Mouse (Mus musculus) embryo, embryonic 9.5 days (tissue): Measurements from ENCODE around the gene 4930404N11Rik.

Source experiments
- DNase-seq: peaks from one replicate; pipeline ENCODE4 v3.0.0-alpha.2; 2017; ENCODE audit errors: extremely low spot score

The 4930404N11Rik gene

DNA sequence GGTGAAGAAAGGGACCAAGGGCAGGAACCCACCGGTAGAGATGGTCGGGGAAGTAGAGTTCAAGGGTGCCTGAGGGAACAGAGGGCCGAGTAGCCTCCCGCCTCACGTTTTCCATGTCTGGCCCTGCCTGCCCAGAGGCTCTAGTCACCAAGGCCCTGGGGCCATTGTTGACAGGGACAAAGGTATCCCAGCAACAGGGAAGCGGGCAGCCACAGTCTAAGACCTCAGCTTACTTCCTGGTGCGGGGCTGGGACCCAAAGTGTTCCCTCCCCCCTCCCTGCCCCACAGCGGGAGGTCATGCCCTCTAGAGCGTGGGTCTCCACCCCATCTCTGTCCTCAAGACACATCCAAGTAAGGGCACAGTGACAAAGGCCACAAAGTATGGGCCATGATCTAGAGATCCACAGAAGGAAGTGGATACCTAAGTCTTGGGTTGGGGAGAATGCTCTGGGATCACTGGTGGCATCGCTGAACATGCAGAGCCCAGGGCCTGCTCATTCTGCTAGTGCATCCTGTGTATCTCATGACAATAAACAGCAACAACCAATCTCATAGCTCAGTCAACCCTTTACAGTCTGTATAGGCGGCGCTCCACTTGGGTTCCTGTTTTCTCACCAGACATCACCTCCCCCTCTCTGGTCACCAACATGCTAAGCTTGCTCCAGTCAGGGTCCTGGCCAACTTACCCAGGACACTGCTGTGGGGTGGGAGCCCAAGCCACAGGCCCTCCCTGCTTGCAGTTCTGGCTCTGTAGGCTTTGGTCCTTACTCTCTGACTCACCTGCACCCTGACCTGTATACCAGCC is at the start of gene 4930404N11Rik:
4930404N11Rik (minus strand) TSS at position 145 of the 805 bp plus-strand sequence.
- peak; percentile 70 for DNase-seq

DNA sequence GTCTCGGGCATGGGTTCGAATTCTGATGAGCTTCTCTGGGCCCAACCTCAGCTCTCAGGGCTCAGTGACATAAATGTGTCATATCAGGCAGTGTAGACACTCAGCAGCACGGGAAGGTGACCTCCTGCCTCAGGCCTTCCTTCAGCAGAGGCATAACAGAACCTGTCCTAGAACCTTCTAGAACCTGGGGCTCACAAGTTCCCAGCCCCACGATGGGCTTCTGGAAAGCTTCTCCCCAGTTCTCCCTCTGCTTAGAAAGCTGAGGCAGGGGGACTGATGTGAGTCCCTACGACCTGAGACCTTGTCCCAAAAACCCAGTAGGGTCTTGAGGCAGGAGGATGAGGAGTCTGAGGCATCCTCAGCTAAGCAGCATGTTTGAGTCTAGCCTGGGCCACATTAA is 49.5 kb upstream of the 4930404N11Rik start:
- no peak for DNase-seq

DNA sequence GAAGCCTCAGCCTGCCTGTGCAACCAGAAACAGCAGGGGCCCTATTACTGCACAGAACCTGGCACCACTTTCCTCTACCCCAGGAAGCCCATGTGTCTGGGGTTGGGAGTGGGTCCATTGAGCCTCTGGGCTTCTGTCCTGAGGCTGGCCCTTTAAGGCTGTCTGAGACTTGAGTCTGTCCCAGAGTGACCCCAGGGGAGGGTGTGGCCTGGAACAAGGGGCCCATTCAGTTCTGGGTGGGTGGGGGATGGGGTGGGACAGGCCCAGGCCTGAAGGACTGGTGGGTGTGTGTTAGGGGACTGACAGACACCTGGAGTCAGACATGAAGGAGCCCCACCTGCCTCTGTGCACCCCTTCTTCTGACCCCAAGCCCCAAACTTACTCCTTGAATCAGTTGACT is 49.1 kb upstream of the 4930404N11Rik start:
- no peak for DNase-seq

DNA sequence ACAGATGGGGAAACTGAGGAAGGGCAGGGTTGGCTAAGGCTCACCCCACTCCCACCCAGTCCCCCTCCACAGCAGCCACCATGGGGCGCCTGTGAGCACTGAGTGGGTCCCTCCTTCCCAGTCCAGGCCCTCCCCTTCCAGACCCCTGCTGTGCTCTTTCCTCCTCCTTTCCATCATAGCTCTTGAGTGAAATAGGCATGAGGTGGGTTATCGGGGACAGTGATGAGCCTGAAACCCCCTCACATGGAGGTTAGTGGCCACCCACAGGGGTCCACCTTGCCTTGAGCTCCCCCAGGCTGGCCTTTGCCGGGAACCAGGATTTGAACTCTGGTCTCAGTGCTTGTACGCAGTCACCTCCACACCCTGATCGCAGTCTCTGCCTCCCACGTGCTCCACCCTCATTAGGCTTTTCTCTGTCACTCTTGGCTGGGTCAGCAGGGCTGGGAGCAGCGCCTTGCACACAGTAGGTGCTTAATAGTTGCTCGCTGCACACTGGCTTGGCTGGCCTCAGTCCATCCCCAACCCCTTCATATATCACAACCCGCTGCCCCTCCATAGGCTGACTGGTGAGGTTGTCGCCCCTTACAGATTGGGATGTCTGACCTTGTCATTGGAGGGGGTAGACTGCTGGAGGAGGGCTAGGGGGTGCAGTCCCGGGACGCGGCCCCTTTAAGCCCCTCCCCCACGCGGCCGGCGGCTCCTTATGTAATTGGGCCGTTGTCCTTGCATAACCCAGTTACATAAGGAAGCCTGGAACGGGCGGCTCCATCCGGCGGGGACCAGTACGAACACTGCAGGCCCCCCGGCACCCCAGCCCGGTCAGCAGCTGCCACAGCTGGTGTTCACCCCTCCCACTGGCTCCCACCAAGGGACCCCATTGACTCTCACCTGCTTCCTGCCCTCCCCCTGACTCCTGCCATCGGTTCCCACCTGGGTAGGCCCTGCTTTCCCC is 48.0 kb upstream of the 4930404N11Rik start:
- no peak for DNase-seq

DNA sequence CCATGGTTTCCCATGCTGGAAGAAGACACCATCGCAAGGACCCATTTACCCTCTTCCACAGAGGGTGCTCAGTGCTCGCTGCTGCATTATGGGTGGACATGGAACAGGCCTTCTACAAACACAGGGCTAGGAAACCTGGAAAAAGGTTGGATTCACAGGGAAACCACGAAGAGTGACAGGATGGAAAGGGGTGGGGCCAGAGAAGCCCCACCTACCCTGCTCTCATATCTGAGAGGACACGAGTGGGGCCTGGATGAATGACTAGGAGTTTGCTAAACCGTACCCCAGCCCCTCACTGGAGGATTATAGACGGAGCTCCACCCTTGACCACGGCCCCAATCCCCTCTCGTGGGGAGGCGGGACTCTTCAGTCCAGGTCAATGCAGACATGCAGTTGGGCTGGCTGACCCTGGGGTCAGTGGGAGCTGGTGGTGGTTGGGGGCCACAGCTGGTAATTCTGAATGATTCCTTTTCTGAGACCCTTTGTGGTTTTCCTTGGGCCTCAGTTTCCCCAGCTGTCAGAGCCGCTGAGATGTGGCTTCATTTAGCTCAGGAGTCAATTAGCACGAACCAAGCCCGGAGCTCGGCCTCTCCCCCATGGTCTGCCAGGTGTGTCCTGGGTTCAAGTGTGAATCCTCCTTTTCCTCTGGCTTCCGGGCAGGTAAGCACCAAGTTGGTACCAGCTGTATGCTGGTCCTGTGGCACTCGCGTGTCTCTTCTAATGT is 47.1 kb upstream of the 4930404N11Rik start:
- DNase-seq: no peak

DNA sequence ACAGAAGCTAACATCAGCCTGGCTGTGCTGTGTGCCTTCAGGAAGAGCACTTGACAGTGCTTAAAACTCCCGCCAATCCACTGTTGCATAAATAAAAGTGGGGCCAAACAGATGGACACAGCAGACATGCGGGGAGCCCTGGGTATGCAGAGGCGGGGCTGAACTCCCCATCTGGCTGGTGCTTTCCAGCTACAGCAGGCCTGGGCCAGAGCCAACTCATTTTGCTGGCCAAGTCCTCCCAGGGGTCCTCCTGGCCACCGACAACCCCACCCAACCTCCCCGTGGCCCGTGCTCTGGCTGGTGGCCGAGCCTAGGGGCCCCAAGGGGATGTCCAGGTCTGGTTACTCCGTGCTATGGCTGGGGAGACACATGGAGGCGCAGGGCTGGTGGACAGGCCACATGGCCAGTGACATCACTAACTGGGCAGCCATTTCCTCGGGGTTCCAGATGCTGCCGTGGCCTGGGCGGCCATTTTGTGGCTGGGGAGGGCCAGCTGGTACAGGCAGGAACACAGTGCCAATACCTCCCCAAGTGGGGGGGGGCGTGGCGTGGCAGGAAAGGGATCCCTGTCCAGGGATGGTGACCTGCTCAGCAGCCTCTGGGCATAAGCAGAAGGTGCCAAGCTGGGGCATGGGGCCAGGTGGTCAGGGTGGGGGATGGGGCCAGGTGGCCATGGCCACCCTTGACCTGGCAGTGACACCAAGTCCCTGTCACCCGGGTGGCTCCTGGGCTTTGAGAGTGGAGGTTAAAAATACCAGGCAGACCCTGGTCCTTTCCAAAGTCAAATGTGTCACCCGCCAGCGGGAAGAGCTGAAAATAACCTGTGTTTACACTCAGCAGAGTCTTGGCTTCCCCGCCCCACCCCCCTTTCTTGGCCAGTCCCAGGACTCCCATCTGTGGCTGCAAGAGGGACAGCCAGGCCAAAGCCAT is 46.1 kb upstream of the 4930404N11Rik start:
- no peak for DNase-seq

DNA sequence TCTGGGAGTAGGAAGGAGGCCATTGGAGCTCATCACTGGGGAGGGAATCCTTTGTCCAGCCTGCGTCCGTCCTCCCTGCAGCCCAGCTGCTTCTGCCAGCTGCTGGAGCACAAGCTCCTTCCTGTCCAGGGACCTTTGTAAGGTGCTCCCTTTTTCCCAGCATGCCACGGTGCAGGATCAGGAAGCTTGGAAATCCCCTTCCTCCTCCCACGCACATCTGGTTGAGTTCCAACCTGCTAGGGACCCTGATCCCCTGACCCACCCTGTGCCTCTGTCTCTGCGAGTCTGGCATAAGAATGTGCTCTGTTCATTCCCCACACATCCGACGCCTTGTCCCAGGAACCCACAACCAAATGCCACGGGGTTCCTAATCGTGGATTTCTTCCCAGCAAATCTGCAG is 45.4 kb upstream of the 4930404N11Rik start:
- no peak for DNase-seq

DNA sequence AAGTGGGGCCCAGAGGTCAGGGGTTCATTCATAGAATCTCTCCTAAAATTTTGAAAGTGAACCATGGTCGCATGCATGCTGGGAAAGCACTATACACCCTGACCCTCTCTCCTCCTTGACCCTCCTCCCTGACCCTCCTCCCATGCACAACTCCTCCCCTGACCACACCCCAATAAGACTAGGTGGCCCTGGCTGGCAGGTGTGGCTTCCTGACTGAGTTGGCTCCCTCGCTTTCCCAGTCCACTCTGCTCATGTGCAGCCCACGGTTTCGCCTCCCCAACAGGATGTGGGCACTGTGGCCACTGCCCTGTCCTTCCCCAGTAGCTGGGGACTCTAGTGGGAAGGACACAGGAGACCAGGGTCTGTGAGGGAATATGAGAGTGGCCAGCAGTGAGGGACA is 44.7 kb upstream of the 4930404N11Rik start:
- DNase-seq: no peak

DNA sequence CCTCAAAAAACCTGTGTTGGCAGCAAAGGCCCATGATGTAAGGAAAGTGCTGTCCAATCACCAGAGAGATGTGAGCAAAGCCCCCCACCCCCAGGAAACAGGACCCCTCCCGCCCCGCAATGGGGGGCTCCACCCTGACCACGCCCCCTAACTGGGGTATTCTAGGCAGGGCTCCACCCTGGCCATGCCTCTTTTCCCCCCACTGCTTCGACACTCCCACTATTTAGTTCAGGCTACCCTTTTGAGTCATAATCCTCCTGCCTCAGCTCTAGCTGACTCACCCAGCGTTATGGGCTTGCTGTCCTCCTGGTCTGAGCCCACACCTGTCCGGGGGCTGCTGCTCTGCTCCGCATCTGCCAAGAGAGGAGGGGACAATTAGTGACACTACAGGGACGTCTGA is 43.7 kb upstream of the 4930404N11Rik start:
- DNase-seq: no peak

DNA sequence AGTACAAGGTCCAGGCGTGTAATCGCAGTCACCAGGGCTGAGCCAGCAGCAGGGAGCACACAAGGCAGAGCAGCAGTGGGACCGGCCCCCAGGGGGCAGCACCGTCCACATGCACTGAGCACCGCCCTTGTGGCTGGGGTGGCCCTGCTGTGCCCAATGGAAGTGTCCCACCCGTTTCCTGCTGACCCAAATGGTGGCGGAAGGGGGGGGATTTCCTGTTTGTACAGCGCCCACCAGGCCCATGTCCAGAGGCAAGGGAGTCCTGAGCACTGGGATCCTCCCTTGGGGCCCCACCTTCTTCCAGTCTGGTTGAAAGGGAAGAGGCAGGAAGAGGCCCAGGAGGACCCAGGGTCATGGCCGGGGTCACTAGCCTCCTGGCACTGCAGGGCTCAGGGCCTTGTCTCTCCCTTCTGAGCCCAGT is 43.3 kb upstream of the 4930404N11Rik start:
- DNase-seq: peak; percentile 83

DNA sequence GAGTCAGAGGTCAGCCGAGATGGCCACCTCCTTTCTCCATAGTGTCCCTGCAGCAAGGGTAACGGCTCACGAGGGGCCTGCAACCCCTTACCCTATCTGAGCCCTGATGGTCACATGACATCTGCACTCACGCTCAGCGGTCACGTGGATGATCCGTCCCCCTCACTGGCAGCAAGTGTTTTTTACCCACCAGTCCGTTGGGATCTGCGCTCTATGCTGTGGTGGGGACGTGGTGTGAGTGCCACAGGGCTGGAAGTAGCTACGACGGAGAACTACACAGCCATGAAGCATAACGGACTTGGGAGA is 42.8 kb upstream of the 4930404N11Rik start:
- no peak for DNase-seq

DNA sequence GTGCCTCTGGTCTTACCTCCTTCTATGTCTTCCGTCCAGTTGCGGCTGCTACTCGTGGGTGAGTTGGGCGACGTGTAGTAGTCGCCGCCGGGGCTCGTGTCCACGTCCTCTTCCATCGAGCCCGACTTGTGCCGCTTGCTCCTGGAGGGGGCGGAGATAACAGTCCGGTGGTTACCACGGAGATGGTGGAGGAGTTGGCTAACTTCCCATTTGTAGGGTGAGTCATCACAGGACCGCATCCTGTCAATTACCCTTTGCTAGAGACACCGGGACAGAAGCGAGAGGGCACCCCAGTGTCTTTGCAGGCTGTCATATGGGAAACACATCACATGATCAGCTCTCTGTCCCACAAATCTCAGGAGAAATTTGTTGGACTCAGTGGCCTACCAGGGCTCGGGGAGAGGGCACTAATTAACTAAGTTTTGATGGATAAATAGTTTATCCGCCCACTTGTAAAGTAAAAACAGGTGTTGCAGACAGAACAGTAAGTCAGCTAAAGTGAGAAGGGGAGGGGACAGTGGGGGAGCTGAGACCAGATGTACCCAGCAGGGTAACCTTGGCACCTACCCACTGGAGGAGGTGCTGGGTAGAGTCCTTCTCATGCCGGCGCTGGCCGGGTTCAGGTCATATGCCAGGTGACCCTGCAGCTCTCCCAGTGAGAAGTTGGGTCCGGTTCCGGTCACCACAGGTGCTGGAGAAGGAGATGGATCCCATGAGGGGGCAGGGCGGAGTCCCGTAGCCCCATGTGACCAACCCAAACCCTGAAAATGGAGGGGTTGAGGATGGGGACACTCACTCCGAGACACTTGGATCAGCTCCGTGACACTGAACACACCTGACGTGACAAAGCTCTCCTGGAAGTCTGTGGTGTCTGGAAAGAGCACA is 42.2 kb upstream of the 4930404N11Rik start:
- peak; percentile 55 for DNase-seq

DNA sequence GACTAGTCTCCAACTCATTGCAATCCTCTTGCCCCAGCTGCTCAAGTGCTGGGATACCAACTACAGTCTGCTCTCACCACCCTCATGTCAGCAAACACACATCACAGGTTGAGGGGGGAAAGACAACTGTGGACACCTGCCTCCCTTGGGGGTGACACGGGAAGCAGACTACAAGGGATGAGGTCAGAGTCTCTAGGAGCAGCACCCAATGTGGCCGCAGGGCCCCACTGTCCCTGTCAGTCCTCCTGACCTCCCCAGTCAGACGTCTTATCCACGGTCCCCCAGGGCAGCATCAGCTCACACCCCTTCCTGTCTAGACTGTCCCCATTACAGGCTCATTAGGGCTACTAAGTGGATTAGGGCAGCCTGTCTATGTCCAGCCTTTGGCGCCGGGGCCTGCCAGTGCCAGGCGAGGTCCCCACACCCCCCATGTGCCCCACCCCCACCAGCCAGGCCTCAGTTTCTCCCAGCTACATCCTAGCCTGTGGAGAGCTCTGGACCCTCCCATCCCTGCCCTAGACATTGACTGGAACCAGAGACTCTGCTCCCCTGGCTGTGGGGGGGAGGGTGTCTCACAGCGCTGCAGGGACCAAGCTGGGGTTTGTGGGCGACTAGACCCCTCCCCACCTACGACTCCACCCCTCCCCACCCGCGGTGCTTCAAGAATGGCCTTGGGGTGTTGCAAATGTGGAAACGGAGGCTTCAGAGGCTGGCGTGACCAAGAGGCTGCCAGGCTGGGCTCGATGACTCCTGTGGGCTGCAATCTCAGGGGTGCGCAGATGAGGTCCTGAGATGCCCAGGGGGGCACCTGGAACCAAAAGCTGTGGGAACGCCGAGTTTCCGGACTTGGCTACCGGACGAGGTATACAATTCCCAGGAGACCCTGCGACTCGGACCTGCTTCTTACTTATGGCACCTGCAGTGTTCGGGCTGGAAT is 41.2 kb upstream of the 4930404N11Rik start:
- no peak for DNase-seq

DNA sequence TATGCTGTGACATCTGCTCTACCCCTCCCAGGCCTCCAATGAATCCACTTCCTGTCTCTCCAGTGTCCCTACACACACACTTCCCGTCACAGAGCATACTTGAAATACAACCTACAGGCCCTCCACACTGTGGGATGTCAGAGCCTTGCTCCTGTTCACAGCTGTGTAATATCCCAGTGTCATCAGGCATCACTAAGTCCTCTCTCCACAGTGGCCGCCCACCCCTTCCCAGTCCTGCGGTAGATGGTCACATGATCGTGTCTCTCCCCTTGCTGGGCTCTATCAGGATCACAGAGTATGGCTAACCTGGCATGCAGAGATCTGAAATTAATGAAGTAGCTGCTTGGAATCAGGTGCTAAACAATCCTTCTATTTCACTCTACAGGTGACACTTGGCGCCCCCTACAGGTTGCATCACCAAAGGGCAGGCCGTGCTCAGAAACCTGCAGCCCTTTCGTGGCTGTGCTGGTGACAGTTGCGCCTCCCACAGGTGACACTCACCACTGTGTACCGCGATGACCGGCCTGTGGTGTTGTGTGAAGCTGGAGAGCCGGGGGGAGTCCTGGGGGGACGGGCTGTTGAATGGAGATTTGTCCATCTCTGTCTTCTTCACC is 40.1 kb upstream of the 4930404N11Rik start:
- DNase-seq: no peak

DNA sequence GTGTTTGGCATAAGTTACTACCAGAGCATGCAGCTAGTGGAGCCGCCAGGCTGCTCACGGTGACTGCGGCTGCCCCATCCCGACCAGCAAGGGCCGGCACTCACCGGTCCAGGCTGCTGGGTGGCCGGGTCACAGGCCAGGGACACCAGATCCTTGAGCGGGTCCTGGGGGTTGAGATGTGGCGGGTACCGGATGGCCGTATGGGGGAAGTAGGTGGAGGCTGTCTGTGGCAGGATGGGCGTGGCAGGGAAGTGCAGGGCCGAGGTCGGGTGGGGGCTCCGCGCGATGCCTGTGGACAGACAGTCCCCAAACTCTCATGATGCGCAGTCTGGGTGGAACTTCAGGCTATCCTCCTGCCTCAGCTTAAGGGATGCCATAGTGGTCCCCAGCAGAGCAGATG is 39.1 kb upstream of the 4930404N11Rik start:
- DNase-seq: no peak

DNA sequence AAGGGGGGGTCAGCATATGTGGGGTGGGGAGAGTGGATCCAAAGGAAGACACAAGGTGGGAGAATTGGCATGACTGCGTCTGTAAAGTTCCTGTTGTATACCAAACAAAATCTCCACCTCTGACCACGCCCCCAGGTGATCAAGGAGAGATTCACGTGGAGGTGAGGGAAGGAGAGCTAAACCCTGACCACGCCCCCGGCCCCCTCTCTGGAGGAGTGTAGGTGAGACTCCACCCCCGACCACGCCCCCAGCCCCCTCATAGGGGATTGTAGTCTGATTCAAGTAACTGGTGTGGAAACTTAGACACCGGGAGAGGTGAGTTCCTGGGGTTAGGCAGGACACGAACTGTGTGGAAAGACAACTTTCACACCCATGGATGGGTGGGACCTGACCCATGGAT is 38.5 kb upstream of the 4930404N11Rik start:
- DNase-seq: no peak

DNA sequence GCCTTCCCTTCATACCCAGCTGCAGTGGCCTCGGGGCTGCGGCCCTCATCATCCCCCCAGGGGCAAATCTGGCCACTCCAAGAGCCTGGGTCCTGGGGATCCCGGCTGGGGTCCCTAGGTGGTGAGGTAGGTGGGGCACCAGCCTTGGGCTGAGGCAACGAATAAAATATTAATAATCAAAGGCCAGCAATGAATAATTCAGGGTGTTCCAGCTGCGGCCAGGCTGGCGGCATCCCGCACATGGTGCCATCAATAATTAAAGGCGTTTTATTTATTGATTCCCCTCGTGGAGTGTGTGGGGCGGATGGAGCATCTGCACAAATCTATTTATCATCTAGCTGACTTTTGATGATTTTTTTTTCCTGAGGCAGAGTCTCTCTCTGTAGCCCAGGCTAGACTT is 37.9 kb upstream of the 4930404N11Rik start:
- DNase-seq: no peak

DNA sequence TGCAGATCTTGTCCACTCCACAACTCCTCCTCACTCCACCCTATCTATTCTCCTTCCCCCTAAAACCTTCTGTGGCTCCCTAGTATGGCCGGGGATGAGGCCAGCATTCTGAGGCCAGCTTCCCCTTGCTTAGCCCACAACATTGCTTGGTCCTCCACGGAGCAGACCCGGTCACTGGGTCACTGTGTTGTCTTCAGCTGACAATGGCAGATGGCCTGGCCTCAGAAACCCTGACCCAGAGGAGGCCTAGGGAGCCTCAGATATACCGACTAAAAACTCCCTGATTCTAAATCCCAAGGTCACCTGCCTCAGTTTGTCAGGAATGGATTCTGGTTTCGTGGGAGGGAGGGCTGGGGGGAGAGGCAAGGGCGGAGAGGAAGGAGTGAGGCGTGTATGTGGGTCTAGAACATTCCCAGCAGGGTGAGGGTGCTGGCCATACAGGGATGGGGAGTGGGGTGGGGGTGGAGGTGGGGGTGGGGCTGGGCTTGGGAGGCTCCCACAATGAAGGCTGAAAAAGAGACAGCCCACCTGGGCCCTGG is 36.7 kb upstream of the 4930404N11Rik start:
- DNase-seq: no peak
